Mouse (Mus musculus) forebrain, embryonic 14.5 days (tissue): ENCODE data around the gene F8a. TPM values are rescaled to one million over a fixed set of nuclear protein-coding genes. Genes with fewer than 3 reads are reported as not detected.
"Not testable (repeated sequence)": the region's sequence is repeated elsewhere in the genome, so short reads cannot be mapped to it uniquely, and the experiment has no call there.

ENCODE experiments used
- ATAC-seq: fragments of 200-750 bp; cut with Nextera tagmentation; 2 replicates; pipeline ENCODE4 v1.8.0; 2017; ENCODE audit warnings: mild to moderate bottlenecking, moderate library complexity
- DNase-seq: peaks from one replicate; pipeline ENCODE4 v3.0.0-alpha.2; 2015; ENCODE audit warnings: low spot score
- H3K27ac ChIP-seq: fragments of 300-500 bp; sonication (generic); 2 replicates; pipeline ENCODE4 v1.5.1; 2014; ENCODE audit warnings: low read depth, mild to moderate bottlenecking, control low read depth, low read length, moderate library complexity
- H3K27me3 ChIP-seq: fragments of 300-500 bp; sonication (generic); replicated peaks from 2 replicates; pipeline ENCODE4 v1.6.1; 2014; ENCODE audit warnings: low read length, control low read depth, mixed read lengths; ENCODE audit not compliant: control insufficient read depth, insufficient read depth
- H3K36me3 ChIP-seq: fragments of 300-500 bp; sonication (generic); 2 replicates; pipeline ENCODE4 v1.6.1; 2014; ENCODE audit warnings: low read length, control low read depth; ENCODE audit not compliant: control insufficient read depth, insufficient read depth
- H3K4me1 ChIP-seq: fragments of 300-500 bp; sonication (generic); 2 replicates; pipeline ENCODE4 v1.6.1; 2014; ENCODE audit warnings: antibody characterized with exemption, low read length, control low read depth; ENCODE audit not compliant: control insufficient read depth, insufficient read depth
- H3K4me2 ChIP-seq: fragments of 300-500 bp; sonication (generic); 2 replicates; pipeline ENCODE4 v1.6.1; 2014; ENCODE audit warnings: mild to moderate bottlenecking, control low read depth, low read length
- H3K4me3 ChIP-seq: fragments of 300-500 bp; sonication (generic); 2 replicates; pipeline ENCODE4 v1.5.1; 2014; ENCODE audit warnings: low read depth, low read length, control low read depth
- H3K9ac ChIP-seq: fragments of 300-500 bp; sonication (generic); 2 replicates; pipeline ENCODE4 v1.6.1; 2014; ENCODE audit warnings: mild to moderate bottlenecking, low read length, control low read depth, moderate library complexity
- H3K9me3 ChIP-seq: fragments of 300-500 bp; sonication (generic); replicated peaks from 2 replicates; pipeline ENCODE4 v1.6.1; 2016; ENCODE audit warnings: low read length, control low read depth, mixed read lengths; ENCODE audit not compliant: control insufficient read depth
- WGBS: fragments of 180-500 bp; shearing (Covaris S2); extraction: QIAGEN DNeasy Blood & Tissue Kit; methylation state at CpG from one replicate; pipeline ENCODE4 v1.1.7; 2014; 5-methylcytosine and 5-hydroxymethylcytosine counted together
- polyA plus RNA-seq: library from polyadenylated mRNA; unstranded; fragments of >200 nt; fragmentation: Nextera tagmentation; extraction: Ambion mirVana; gene quantifications from 2 replicates; pipeline ENCODE4 v1.2.1, GENCODE M21; 2014

Gene F8a
- polyA plus RNA-seq, 1 experiment from 2014 or later = 18.8 TPM

GRCm38 (mm10) chrX:73265270-73265669, 37.2 kb downstream of the F8a start, which contains the start of gene Xlr3c:
Gene Xlr3c (minus strand): TSS chrX:73265390.
- ATAC-seq, H3K27ac ChIP-seq, H3K4me1 ChIP-seq, DNase-seq, H3K36me3 ChIP-seq, H3K4me2 ChIP-seq, H3K9me3 ChIP-seq, H3K4me3 ChIP-seq, H3K27me3 ChIP-seq, H3K9ac ChIP-seq: not testable (repeated sequence)
- WGBS = 89% methylated on average over 14 of the region's 14 CpGs

Other genes with a start within 250 kb of the F8a start
- gene Zfp185, start 241.0 kb upstream of the F8a start, polyA plus RNA-seq = 0.76 and 0.87 TPM in 2 replicates
- gene Pnma5, start 191.2 kb upstream of the F8a start, polyA plus RNA-seq = not detected in 2 replicates
- gene Pnma3, start 163.5 kb upstream of the F8a start, polyA plus RNA-seq = 1.3 and 1.7 TPM in 2 replicates
- gene Xlr4a, start 145.8 kb upstream of the F8a start, polyA plus RNA-seq = 0.43 and 0.69 TPM in 2 replicates
- gene Xlr3a, start 131.2 kb upstream of the F8a start, polyA plus RNA-seq = 2.5 and 6.9 TPM in 2 replicates
- 0.22 and 0.84 TPM in 2 replicates for gene Gm14685, start 111.2 kb upstream of the F8a start, polyA plus RNA-seq
- not detected in 2 replicates for gene Xlr5b, start 79.5 kb upstream of the F8a start, polyA plus RNA-seq
- 0.28 and 0.63 TPM in 2 replicates for gene DXBay18, start 78.8 kb upstream of the F8a start, polyA plus RNA-seq
- not detected in 2 replicates for gene Spin2d, start 51.3 kb upstream of the F8a start, polyA plus RNA-seq
- 10.6 and 43.5 TPM in 2 replicates for gene Xlr3b, start 36.1 kb upstream of the F8a start, polyA plus RNA-seq
- gene Xlr4b, start 14.0 kb upstream of the F8a start, polyA plus RNA-seq = 0.37 and 1.4 TPM in 2 replicates
- 0.54 TPM in 1 of 2 replicates, not detected in the other for gene Xlr4c, start 14.8 kb downstream of the F8a start, polyA plus RNA-seq
- not detected in 2 replicates for gene Xlr3c, start 37.1 kb downstream of the F8a start, polyA plus RNA-seq
- gene Xlr5a, start 64.7 kb downstream of the F8a start, polyA plus RNA-seq = not detected in 2 replicates
- gene Xlr5c, start 64.7 kb downstream of the F8a start, polyA plus RNA-seq = not detected in 2 replicates
- not detected in 2 replicates for gene Gm45015, start 108.5 kb downstream of the F8a start, polyA plus RNA-seq
- 14.4 and 15.2 TPM in 2 replicates for gene Zfp275, start 114.3 kb downstream of the F8a start, polyA plus RNA-seq
- not detected in 2 replicates for gene Gm18336, start 170.4 kb downstream of the F8a start, polyA plus RNA-seq
- 0.39 and 0.48 TPM in 2 replicates for gene Zfp92, start 182.8 kb downstream of the F8a start, polyA plus RNA-seq
- not detected in 2 replicates for gene Trex2, start 207.1 kb downstream of the F8a start, polyA plus RNA-seq
- gene Haus7, start 230.8 kb downstream of the F8a start, polyA plus RNA-seq = 64.2 TPM in 2 replicates